Mouse (Mus musculus) lung, postnatal 14 days (tissue): ENCODE data around the gene Piezo1.
A peak's percentile ranks its signal among the peaks of the same experiment; 100 is the strongest.

ENCODE experiments used
- DNase-seq: peaks from one replicate; pipeline ENCODE4 v3.0.0; 2021

Gene Piezo1

DNA sequence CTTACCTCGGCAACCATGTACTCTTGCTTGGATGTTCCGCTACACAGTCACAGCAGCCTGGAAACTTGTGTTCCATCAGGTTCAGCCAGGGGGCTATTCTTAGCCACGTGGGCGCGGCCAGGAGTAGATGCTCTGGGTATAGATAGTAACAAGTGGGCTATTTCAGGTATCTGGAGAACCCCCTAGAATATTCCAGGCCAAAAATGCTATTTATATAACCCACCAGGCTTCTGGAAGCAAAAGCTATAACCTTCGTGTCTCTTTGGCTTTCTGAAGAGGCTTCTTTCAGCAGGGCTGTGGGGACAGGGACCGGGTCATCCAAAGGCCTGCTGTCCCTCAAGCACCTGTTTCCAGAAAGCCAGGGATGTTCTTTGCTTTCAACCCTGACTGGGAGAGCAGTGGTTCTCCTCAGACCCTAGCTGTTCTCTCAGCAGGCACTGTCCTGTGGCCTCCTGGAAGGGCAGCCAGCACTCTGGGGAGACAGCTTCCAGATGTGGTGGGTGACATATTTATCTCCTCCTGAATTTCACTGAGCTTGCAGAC is 99.9 kb downstream of the Piezo1 start:
- DNase-seq = no peak

DNA sequence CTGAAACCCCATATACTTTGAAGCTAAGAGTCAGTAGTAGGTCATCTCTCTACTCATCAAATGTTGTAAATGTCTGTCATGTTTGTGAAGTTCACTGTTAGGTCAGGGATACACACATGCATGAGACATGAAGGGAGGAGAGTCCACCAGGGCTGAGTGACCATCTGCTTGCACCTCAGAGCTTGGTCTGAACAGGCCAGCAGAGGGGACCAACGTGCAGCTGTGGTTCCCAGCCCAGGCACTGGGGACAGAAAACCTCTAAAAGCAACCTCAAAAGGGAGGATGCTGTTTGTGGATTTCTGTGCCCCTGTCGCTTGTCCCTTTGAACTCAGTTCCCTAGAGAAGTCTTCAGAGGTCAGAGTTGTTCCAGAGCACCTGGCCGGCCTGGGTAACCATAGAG is 105.9 kb downstream of the Piezo1 start:
- no peak for DNase-seq

DNA sequence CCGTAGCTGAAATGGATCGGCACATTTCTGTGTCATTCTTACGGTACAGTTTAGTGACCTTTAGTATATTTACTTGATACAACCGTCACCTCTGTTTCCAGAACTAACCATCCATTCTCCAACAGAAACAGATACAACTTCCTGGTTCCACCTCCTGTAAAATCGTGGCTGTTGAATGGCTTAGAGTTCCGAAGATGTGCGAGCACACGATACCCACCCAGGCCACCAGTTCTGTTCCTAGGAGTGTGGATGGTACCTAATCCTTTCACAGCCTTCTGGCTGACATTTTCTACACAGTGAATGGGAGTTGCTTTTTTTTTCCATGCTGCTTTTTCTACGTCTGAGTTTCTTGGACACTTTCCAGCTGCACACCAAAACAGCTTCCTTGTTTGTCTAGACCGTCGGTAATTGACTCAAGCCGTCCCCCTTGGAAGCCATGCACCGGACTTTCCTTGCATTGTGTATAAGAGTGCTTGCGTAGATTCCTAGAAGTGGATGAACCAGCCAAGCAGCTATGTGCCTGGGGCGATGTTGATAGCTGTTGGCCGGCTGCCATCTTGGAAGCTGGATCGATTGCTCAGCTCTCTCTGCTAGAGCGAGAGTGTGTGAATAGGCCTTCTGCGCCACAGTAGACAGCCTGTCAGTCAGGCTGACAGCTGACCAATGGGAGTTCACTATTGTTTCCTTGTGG is 106.9 kb downstream of the Piezo1 start:
- DNase-seq = peak; percentile 94

DNA sequence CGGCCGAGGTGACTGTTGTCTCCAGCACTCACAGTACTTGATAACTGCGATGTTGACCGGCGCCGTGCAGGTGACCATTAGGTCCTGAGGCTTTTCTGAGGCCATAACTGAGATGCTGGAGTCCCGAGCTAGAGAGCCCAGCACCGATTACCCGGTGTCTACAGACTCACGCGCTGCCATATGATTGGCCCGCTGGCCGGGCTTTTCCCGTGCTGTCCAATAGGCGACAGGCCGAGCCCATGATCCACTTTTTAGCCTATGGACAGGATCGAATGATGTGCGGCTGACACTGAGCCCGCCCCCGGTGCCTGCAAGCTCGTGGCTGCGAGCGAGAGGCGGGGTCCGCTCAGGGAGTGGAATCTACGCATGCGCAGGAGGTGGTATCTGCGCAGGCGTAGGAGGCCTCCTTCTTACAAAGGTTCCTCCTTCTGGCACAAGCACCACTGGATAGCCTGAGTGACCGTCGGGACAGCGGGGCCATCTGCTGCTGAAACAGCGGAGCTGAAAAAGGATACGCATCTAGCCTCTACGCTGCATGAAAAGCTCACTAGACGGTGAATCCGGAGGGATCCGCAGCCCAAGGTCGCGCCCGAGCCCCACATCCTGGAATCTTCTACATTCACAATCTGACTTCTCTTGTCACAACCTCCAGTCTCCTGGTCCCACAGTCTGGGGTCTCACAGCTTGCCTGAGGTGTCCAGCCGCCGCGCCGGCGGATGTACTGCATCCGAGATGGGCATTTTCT is 107.7 kb downstream of the Piezo1 start, which contains the start of gene Mvd:
Gene Mvd, minus strand, starts transcription at position 161 of the 745 bp plus-strand sequence.
- DNase-seq = peak; percentile 98

DNA sequence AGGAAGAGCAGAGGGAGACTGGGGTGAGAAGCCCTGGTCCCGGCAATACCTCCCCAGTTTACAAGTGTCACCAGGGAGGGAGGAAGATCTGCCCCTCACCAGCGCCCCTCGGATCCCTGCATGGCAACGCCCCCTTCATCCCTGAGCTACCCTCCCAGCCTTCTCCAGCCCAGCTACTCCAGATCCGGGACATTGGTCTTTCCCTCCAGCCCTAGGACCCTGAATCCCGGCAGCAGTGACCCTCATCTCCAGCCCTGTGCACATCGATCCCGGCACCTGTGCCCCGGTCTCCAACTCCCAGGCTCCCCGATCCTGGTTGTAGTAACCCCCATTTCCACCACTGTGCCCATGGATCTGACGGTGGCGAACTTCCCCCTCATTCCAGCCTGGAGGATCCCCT is 108.3 kb downstream of the Piezo1 start:
- no peak for DNase-seq

DNA sequence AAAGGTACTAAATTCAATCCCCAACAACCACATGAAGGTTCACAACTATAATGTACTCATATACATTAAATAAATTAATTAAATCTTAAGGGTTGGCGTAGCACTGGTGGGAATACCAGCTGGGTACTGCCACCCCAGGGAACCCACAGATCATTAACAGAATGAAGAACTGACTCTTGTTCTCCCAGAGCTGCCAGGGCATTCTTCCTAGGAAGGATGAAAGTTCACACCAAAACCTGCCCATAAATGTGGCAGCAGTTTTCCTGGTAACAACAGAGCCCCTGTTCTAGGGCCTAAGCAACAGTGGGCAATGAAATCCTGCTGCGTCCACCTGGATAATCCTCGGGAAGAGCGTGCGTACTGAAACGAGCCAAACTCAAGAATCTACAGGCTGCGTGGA is 108.8 kb downstream of the Piezo1 start:
- no peak for DNase-seq

DNA sequence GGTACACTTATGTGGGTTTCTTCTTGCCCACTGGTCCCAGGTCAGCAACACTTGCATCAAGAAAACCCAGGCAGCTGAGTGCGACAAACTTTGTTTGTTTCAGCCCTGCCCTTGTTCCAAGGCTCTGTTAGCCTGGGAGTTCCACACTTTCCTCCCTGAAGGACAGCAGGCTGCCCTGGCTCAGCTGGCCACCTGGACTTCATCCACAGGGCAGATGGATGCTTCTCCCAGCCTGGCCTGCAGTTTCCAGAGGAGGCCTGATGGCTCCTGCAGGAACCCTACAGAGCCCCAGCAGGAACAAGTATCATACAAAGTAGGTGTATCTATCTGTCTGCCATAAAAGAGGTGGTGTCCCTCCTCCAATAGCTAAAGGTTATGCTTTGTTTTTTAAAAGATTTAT is 109.8 kb downstream of the Piezo1 start:
- DNase-seq = no peak

DNA sequence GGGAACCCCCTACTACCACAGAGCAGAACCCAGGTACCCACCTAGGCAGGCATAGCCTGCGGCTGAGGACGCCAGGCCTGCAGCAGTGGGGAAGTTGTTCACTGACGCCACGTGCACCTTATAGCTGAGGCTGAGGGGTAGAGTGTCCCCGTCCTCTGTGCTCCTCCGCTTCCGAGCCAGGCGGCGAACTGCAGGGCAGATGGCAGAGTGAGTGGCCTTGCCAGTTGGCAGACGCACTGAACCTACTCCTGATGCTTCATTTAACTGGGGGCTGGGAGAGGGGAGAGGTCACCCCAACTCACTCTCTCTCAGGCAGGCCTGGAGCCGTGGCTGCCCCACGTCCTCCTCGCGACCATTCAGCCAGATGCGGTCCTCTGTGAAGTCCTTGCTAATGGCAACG is 111.8 kb downstream of the Piezo1 start:
- DNase-seq = no peak

DNA sequence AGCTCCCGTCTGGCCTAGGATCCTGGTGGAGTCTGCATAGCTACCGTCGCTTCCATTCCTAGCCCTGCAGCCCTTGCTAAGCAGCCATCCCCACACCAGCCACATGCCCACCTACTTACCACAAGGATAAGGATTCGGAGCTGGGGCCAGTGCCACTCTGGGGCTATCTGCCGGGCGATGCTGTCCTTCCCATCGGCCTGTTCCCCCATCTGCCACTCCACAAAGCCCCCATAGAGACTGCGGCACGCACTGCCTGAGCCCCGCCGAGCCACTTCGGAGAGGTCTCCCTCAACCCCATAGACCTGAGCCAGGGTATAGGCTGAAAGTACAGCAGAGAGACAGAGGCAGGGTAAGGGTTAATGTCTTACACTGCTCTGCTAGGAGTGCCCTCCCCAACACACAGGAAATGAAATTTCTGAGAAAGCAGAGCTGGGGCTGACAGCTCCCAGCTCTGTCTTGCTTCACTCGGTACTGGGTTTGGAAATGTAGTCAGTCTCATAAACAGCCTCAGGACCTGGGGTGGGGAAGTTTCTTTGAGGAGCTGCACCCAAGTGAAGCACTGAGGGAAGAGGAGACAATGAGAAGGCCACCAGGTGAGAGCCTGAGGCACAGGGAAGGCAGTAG is 113.3 kb downstream of the Piezo1 start:
- peak; percentile 21 for DNase-seq

DNA sequence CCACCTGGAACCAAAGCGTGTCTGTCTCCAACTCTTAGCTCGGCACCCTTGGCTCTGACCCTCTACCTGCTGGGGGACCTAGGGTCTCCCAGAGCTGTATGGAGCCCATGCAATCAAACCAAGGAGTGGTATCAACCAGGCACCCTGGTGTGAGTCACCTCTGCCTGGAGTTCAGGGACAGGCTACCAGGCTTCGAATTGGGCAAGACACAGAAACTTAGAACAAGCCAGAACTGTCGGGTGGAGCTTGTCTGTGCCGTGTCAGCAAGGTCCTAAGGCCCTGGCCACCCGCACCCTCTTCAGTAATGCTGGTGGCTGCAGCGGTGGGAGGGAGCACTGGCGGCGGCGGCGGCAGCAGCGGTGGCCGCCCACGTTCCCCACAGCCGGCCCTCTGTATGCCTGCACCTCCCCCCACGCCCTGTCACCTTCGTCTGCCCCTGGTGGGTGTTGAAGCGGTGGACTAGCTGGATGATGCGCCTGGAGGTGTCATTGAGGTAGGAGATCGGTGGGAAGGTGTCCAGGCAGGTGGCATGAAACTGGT is 114.5 kb downstream of the Piezo1 start:
- no peak for DNase-seq

DNA sequence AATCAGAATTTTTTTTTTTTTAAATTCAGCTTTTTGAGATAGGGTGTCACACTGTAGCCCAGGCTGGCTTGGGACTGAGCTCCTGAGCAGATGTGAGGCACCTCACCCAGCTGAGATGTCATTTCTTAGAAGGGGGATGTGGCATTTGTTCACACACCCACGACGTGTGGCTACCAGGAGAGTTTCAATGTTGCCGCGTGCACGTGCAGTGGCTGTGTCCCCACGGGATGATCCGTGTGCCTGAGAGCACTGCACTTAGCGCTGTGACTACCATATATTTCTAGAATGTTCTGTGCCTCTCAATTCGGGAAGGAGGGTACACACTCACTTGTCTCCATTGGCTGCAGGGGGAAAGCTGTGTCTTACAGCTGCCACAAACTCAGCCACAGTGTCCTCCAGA is 115.0 kb downstream of the Piezo1 start:
- DNase-seq = no peak

DNA sequence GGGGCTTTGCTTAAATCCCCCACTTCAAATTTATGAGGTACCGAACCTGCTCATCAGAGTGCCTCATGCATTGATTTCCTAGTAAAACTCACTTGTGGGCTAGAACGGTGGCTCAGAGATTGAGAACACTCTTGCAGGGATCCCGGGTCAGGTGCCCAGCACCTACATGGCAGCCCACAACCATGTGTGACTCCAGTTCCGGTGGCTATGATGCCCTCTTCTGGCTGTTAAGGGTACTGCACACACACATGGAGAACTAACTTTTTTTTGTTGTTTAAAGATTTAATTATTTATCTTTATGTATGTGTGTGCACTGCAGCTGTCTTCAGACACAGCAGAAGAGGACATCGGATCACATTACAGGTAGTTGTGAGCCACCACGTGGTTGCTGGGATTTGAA is 115.8 kb downstream of the Piezo1 start:
- no peak for DNase-seq

DNA sequence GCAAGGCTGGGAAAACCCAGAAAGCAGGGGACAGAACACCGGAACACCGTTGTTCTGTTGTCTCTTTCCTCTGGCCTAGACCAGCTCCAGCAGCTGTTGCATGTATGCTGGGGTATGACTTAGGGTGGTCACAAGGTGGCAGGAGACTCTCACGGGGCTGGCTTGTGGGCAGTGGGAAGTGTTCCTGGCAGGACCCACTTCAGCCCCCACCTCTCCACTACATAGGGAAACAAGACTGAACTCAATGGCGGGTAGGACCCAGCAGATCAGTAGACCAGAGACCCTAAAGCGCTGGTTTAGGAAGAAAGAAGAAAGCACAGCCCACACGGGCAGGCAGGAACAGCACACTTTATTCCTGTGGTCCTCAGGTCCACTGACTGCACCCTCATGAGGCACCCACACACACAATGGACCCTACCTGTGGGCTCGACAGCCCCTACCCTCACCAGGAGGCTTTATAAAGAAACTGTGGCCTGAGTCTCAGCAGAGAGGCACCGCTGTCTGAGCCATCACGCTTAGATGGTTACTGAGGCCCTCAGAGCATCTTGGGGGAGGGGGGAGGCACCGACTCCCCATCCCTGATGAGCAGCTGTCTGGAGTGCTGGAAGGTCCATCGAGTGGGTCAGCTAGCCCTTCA is 117.7 kb downstream of the Piezo1 start:
- no peak for DNase-seq

DNA sequence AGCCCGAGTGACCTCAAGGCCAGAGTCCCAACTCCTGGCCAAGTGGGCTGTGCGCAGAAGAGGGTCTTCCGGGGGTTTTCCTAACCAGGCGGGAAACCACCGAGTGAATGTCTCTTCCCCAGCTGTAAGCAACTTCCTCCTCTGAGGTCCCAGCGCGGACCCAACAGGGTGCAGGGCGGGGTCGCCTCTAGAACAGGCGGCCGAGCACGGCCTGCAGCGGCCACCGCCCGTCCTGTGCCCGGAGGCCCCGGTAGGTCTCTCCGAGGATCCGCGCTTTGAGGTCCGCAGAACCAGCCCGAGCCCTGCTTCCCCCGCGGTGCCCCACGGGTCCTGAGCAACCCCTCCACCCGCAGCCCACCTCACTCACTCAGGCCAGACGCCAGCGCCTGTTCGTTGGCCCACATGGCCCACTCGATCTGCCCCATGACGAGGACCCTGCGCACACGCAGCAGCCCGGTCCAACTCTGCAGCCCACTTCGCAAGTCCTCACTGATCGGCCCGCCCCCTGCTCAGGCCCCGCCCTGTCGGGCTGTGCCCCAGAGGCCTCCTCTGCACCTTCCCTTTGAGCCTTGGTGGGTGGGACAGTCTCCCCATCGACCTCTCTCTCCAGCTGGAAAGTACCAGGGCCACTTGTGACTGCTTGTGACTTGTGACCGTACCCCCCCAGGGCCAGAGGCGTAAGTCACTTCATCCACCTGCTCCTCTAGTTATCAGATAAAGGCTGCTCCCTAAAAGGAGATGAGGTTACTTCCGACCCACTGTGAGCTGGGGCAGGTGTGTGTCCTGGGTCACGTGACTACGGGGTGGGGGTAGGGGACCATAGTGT is 118.5 kb downstream of the Piezo1 start, which contains the start of gene Cyba:
Gene Cyba, minus strand, starts transcription at position 488 of the 826 bp plus-strand sequence.
- peak; percentile 86 for DNase-seq
